Mouse (Mus musculus) liver, embryonic 14.5 days (tissue): ENCODE measurements around the gene Prss38. TPM values are rescaled to one million over a fixed set of nuclear protein-coding genes. Genes with fewer than 3 reads are reported as not detected.

ENCODE experiments used
- ATAC-seq: fragments of 200-750 bp; cut with Nextera tagmentation; 2 replicates; pipeline ENCODE4 v1.8.0; 2017; ENCODE audit warnings: moderate number of reproducible peaks, mild to moderate bottlenecking, moderate library complexity; ENCODE audit not compliant: insufficient read depth
- DNase-seq, 3 experiments: peaks; one replicate each; pipeline ENCODE4 v3.0.0-alpha.2; 2012 to 2013; ENCODE audit warnings: low read depth in 3 of 3, low spot score in 3 of 3
- H3K27ac ChIP-seq: fragments of 300-500 bp; sonication (generic); 2 replicates; pipeline ENCODE4 v1.5.1; 2014; ENCODE audit warnings: moderate library complexity, mild to moderate bottlenecking, control low read depth, inconsistent platforms
- H3K27me3 ChIP-seq: fragments of 300-500 bp; sonication (generic); 2 replicates; pipeline ENCODE4 v1.6.1; 2014; ENCODE audit warnings: mild to moderate bottlenecking, low read length, moderate library complexity; ENCODE audit not compliant: control insufficient read depth, insufficient read depth
- H3K36me3 ChIP-seq: fragments of 300-500 bp; sonication (generic); replicated peaks from 2 replicates; pipeline ENCODE4 v1.6.1; 2014; ENCODE audit warnings: low read depth; ENCODE audit not compliant: control insufficient read depth, insufficient read depth
- H3K4me1 ChIP-seq, 2 experiments: fragments of 200-500 bp in 1 of 2; fragments of 300-500 bp in 1 of 2; sonication (generic) in 1 of 2; replicated peaks; 2 replicates each; pipeline ENCODE4 v1.6.1; 2012 to 2014; ENCODE audit warnings: antibody characterized with exemption in 1 of 2, inconsistent platforms in 1 of 2, low read length in 1 of 2; ENCODE audit not compliant: control insufficient read depth in 2 of 2, insufficient read depth in 2 of 2
- H3K4me2 ChIP-seq: fragments of 300-500 bp; sonication (generic); 2 replicates; pipeline ENCODE4 v1.6.1; 2014; ENCODE audit warnings: low read depth, mild to moderate bottlenecking, control low read depth, moderate library complexity
- H3K4me3 ChIP-seq, 2 experiments: fragments of 200-500 bp in 1 of 2; fragments of 300-500 bp in 1 of 2; sonication (generic) in 1 of 2; 2 replicates each; pipeline ENCODE4 v1.5.1; 2012 to 2014; ENCODE audit warnings: low read depth in 2 of 2, low read length in 2 of 2, mild to moderate bottlenecking in 2 of 2, control low read depth in 1 of 2, inconsistent platforms in 1 of 2, moderate library complexity in 1 of 2; ENCODE audit not compliant: insufficient read depth in 1 of 2
- H3K9ac ChIP-seq: fragments of 300-500 bp; sonication (generic); replicated peaks from 2 replicates; pipeline ENCODE4 v1.6.1; 2014; ENCODE audit warnings: mild to moderate bottlenecking, control low read depth, moderate library complexity
- H3K9me3 ChIP-seq: fragments of 300-500 bp; sonication (generic); 2 replicates; pipeline ENCODE4 v1.6.1; 2016; ENCODE audit warnings: low read length, mixed read lengths; ENCODE audit not compliant: control insufficient read depth
- CTCF ChIP-seq: IDR thresholded peaks from 2 replicates; pipeline ENCODE4 v1.5.1; 2016; ENCODE audit warnings: antibody characterized with exemption, low read depth, control low read depth
- EP300 ChIP-seq: IDR thresholded peaks from 2 replicates; pipeline ENCODE4 v1.6.1; 2016; ENCODE audit warnings: antibody characterized with exemption, low read depth
- WGBS: fragments of 180-500 bp; shearing (Covaris S2); extraction: QIAGEN DNeasy Blood & Tissue Kit; methylation state at CpG from one replicate; pipeline ENCODE4 v1.1.7; 2014; ENCODE audit not compliant: insufficient replicate concordance; 5-methylcytosine and 5-hydroxymethylcytosine counted together
- polyA plus RNA-seq, 2 experiments: library from polyadenylated mRNA; depleted of rRNA in 1 of 2; stranded (reverse) in 1 of 2; unstranded in 1 of 2; fragments of >200 nt; fragmentation: Nextera tagmentation in 1 of 2; extraction: Ambion mirVana in 1 of 2; gene quantifications; 2 replicates each; pipeline versions ENCODE4 v1.2.1 to v1.2.3; 2012 to 2014

Prss38 gene
- polyA plus RNA-seq, 2 experiments = not detected

- no peak overlapping the region for H3K4me3 ChIP-seq
- H3K4me2 ChIP-seq = no peak overlapping the region
- H3K36me3 ChIP-seq = no peaks in the 10 kb centered on the region
- no peak for DNase-seq
- no peak for ATAC-seq
- no peak overlapping the region for H3K9ac ChIP-seq
- 71% methylated on average over 13 of the region's 13 CpGs for WGBS
- peaks cover 0 to 3% of the 10 kb centered on the region in 2 experiments; a peak in 1 of 4 replicates for H3K4me1 ChIP-seq
- H3K27me3 ChIP-seq = no peaks in the 10 kb centered on the region
- no peak overlapping the region for H3K27ac ChIP-seq
- H3K9me3 ChIP-seq = no peaks in the 10 kb centered on the region
- TF ChIP-seq CTCF (no peak), EP300 (no peak)
Observed at GRCm38 (mm10) chr11:59412999-59413863, 37.8 kb upstream of the Prss38 start.

GRCm38 (mm10) chr11:59412058-59412457, 36.6 kb upstream of the Prss38 start:
- Histone ChIP-seq H3K4me1 (peaks cover 0 to 3% of the 10 kb centered on the region in 2 experiments; a peak in 1 of 4 replicates), H3K9ac (no peak overlapping the region), H3K27ac (no peak overlapping the region), H3K4me2 (no peak overlapping the region), H3K4me3 (no peak overlapping the region), H3K9me3 (no peaks in the 10 kb centered on the region), H3K36me3 (no peaks in the 10 kb centered on the region), H3K27me3 (no peaks in the 10 kb centered on the region)
- 65% methylated on average over 6 of the region's 6 CpGs for WGBS
- no peak for DNase-seq
- no peak for TF ChIP-seq CTCF
- no peak for ATAC-seq

- DNase-seq = no peak
- Histone ChIP-seq H3K9me3 (no peaks in the 10 kb centered on the region), H3K36me3 (no peaks in the 10 kb centered on the region), H3K4me2 (no peak overlapping the region), H3K27me3 (no peaks in the 10 kb centered on the region), H3K27ac (no peak overlapping the region), H3K4me1 (peaks cover 0 to 3% of the 10 kb centered on the region in 2 experiments; a peak in 1 of 4 replicates), H3K4me3 (no peak overlapping the region), H3K9ac (no peak overlapping the region)
- 56% methylated on average over 2 of the region's 2 CpGs for WGBS
- no peak for ATAC-seq
- TF ChIP-seq CTCF = no peak
- no peak for TF ChIP-seq EP300
Observed at GRCm38 (mm10) chr11:59410851-59411250, 35.4 kb upstream of the Prss38 start.

GRCm38 (mm10) chr11:59405761-59406160, 30.3 kb upstream of the Prss38 start:
- Histone ChIP-seq H3K4me3 (no peak overlapping the region), H3K36me3 (no peaks in the 10 kb centered on the region), H3K4me1 (no peaks in the 10 kb centered on the region), H3K9ac (no peak overlapping the region), H3K9me3 (no peaks in the 10 kb centered on the region), H3K27ac (no peak overlapping the region), H3K27me3 (no peaks in the 10 kb centered on the region), H3K4me2 (no peak overlapping the region)
- DNase-seq (no peak), ATAC-seq (no peak)
- TF ChIP-seq CTCF (no peak), EP300 (no peak)
- 68% methylated on average over 1 of the region's 1 CpGs for WGBS

GRCm38 (mm10) chr11:59400876-59401275, 25.4 kb upstream of the Prss38 start:
- Histone ChIP-seq H3K9me3 (no peaks in the 10 kb centered on the region), H3K4me1 (peaks cover 0 to 15% of the 10 kb centered on the region in 2 experiments; a peak in 2 of 4 replicates), H3K9ac (no peak overlapping the region), H3K4me3 (no peak overlapping the region), H3K27ac (no peak overlapping the region), H3K27me3 (no peaks in the 10 kb centered on the region), H3K36me3 (no peaks in the 10 kb centered on the region), H3K4me2 (no peak overlapping the region)
- DNase-seq = no peak
- ATAC-seq = no peak
- no peak for TF ChIP-seq CTCF
- no peak for TF ChIP-seq EP300
- WGBS = 49% methylated on average over 2 of the region's 2 CpGs
